Mouse (Mus musculus): ENCODE data around the gene Siae.

DNA sequence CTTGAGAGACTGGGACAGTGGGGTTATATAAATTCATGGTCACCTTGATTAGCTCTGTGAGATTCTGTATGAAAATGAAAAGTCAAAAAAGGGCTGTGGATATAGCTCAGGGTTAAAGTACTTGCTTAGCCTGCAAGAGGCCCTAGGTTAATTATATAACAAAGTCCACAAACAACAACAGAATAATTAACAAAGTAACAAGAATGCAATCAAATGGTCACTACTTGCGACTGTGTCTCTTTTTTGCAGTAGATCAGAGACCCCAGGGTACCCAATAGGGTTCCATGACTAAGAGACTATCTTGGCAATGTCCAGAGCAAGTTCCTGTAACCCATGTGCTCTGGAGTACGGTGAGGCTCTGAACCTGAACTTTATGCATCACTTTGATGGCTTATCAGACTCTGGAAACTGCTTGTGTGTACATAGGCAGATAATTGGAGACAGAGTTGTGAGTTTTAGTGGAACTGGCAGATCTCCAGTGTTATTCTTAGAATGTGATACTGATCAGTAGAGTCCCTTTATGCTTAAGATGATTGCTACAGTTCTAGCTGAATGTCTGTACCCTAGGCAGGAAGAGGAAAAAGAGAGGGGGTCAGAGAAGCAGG, 13.8 kb downstream of the Siae start:
- TF ChIP-seq CTCF (conservative IDR thresholded peaks at IDR 0.05; ENCODE audit: low read length) = no peak
- TF ChIP-seq POU5F1 (IDR thresholded peaks at IDR 0.05; ENCODE audit: borderline replicate concordance, low read length) = no peak

Data from E14TG2a.4 (cell line).